Mouse (Mus musculus) CH12.LX (cell line): ENCODE measurements around the gene Fcmr. TPM values are rescaled to one million over a fixed set of nuclear protein-coding genes. Genes with fewer than 3 reads are reported as not detected.

Source experiments
- DNase-seq: peaks from one replicate; pipeline ENCODE4 v3.0.0-alpha.2; 2013; ENCODE audit errors: extremely low read depth
- H3K27ac ChIP-seq: 2 replicates; pipeline ENCODE4 v1.5.1; 2012; ENCODE audit warnings: low read depth, mild to moderate bottlenecking, control low read depth, moderate library complexity; ENCODE audit not compliant: insufficient read depth
- H3K27me3 ChIP-seq: replicated peaks from 2 replicates; pipeline ENCODE3; 2012; ENCODE audit warnings: inconsistent platforms
- H3K36me3 ChIP-seq, 2 experiments: replicated peaks in 1 of 2; 2 replicates each; pipeline versions ENCODE3 to v1.6.1; 2012; ENCODE audit warnings: inconsistent platforms in 1 of 2, low read length in 1 of 2, mild to moderate bottlenecking in 1 of 2, mixed read lengths in 1 of 2, moderate library complexity in 1 of 2; ENCODE audit not compliant: control insufficient read depth in 1 of 2, insufficient read depth in 1 of 2
- H3K4me1 ChIP-seq, 2 experiments: 2 replicates each; pipeline ENCODE4 v1.6.1; 2012; ENCODE audit warnings: inconsistent platforms in 1 of 2, moderate library complexity in 1 of 2; ENCODE audit not compliant: insufficient read depth in 2 of 2, control insufficient read depth in 1 of 2
- H3K4me2 ChIP-seq: 2 replicates; pipeline ENCODE4 v1.6.1; 2012; ENCODE audit warnings: low read depth, mild to moderate bottlenecking, control low read depth; ENCODE audit not compliant: poor library complexity, insufficient read depth, severe bottlenecking
- H3K4me3 ChIP-seq, 3 experiments: fragments of 150-350 bp in 1 of 3; sonication (generic) in 1 of 3; replicated peaks in 1 of 3; 2 replicates each; pipeline versions ENCODE3 to v1.5.1; 2011 to 2012; ENCODE audit warnings: low read depth in 2 of 3, low read length in 2 of 3, mild to moderate bottlenecking in 2 of 3, moderate library complexity in 2 of 3, control low read depth in 1 of 3, improper control_type of control experiment in 1 of 3, inconsistent platforms in 1 of 3, mixed read lengths in 1 of 3; ENCODE audit not compliant: poor library complexity in 1 of 3
- H3K79me2 ChIP-seq: replicated peaks from 2 replicates; pipeline ENCODE4 v1.6.1; 2012; ENCODE audit warnings: mild to moderate bottlenecking, moderate library complexity; ENCODE audit not compliant: control insufficient read depth, poor library complexity, insufficient read depth, severe bottlenecking; ENCODE audit errors: extremely low read depth
- H3K9ac ChIP-seq: 2 replicates; pipeline ENCODE4 v1.6.1; 2012; ENCODE audit warnings: low read depth, mild to moderate bottlenecking, control low read depth, moderate library complexity; ENCODE audit not compliant: insufficient read depth
- H3K9me3 ChIP-seq: replicated peaks from 2 replicates; pipeline ENCODE3; 2012; ENCODE audit warnings: low read length, inconsistent platforms, mixed read lengths
- BHLHE40 ChIP-seq: IDR thresholded peaks from 2 replicates; pipeline ENCODE4 v1.6.1; 2011; ENCODE audit warnings: mild to moderate bottlenecking, low read depth, low read length, improper control_type of control experiment
- CHD2 ChIP-seq: IDR thresholded peaks from 2 replicates; pipeline ENCODE4 v1.6.1; 2011; ENCODE audit warnings: low read length, improper control_type of control experiment
- CTCF ChIP-seq, 2 experiments: IDR thresholded peaks in 1 of 2; conservative IDR thresholded peaks in 1 of 2; 2 replicates each; pipeline ENCODE4 v1.5.1; 2011 to 2012; ENCODE audit warnings: low read depth in 2 of 2, low read length in 2 of 2, improper control_type of control experiment in 1 of 2, inconsistent platforms in 1 of 2, mild to moderate bottlenecking in 1 of 2, moderate library complexity in 1 of 2
- E2F4 ChIP-seq: IDR thresholded peaks from 2 replicates; pipeline ENCODE4 v1.6.1; 2011; ENCODE audit warnings: low read depth, low read length, improper control_type of control experiment; ENCODE audit not compliant: insufficient replicate concordance
- ELF1 ChIP-seq: IDR thresholded peaks from 2 replicates; pipeline ENCODE4 v1.6.1; 2014; ENCODE audit warnings: low read depth, mild to moderate bottlenecking, inconsistent platforms, low read length, improper control_type of control experiment
- GABPA ChIP-seq: IDR thresholded peaks from 2 replicates; pipeline ENCODE4 v1.6.1; 2012; ENCODE audit warnings: low read depth, low read length, improper control_type of control experiment, inconsistent platforms; ENCODE audit not compliant: insufficient replicate concordance
- IRF4 ChIP-seq: IDR thresholded peaks from 2 replicates; pipeline ENCODE4 v1.6.1; 2014; ENCODE audit warnings: low read depth, mild to moderate bottlenecking, inconsistent platforms, low read length, improper control_type of control experiment
- JUN ChIP-seq: IDR thresholded peaks from 2 replicates; pipeline ENCODE4 v1.6.1; 2011; ENCODE audit warnings: low read depth, mild to moderate bottlenecking, low read length, improper control_type of control experiment, moderate library complexity; ENCODE audit not compliant: insufficient read depth
- JUND ChIP-seq: conservative IDR thresholded peaks from 2 replicates; pipeline ENCODE4 v1.6.1; 2011; ENCODE audit warnings: low read depth, low read length, improper control_type of control experiment
- MAFK ChIP-seq: IDR thresholded peaks from 2 replicates; pipeline ENCODE4 v1.6.1; 2011; ENCODE audit warnings: low read length, improper control_type of control experiment; ENCODE audit not compliant: insufficient replicate concordance
- MAX ChIP-seq: IDR thresholded peaks from 2 replicates; pipeline ENCODE4 v1.6.1; 2011; ENCODE audit warnings: low read length, improper control_type of control experiment
- MYC ChIP-seq: IDR thresholded peaks from 2 replicates; pipeline ENCODE4 v1.6.1; 2011; ENCODE audit warnings: low read depth, mild to moderate bottlenecking, improper control_type of control experiment, low read length
- NELFE ChIP-seq: IDR thresholded peaks from 2 replicates; pipeline ENCODE4 v1.6.1; 2011; ENCODE audit warnings: low read depth, low read length, improper control_type of control experiment
- PAX5 ChIP-seq: IDR thresholded peaks from 2 replicates; pipeline ENCODE4 v1.6.1; 2012; ENCODE audit warnings: low read length, inconsistent platforms, mixed read lengths
- POLR2AphosphoS2 ChIP-seq: IDR thresholded peaks from 2 replicates; pipeline ENCODE4 v1.6.1; 2011; ENCODE audit warnings: low read depth, low read length, improper control_type of control experiment
- SIN3A ChIP-seq: IDR thresholded peaks from 2 replicates; pipeline ENCODE4 v1.6.1; 2012; ENCODE audit warnings: low read length, improper control_type of control experiment, inconsistent platforms
- TBP ChIP-seq: conservative IDR thresholded peaks from 2 replicates; pipeline ENCODE4 v1.6.1; 2011; ENCODE audit warnings: low read depth, low read length, improper control_type of control experiment
- UBTF ChIP-seq: IDR thresholded peaks from 2 replicates; pipeline ENCODE4 v1.6.1; 2012; ENCODE audit warnings: low read depth, mild to moderate bottlenecking, inconsistent platforms, low read length, improper control_type of control experiment, moderate library complexity
- ZKSCAN1 ChIP-seq: IDR thresholded peaks from 2 replicates; pipeline ENCODE4 v1.6.1; 2012; ENCODE audit warnings: low read depth, inconsistent platforms, low read length, improper control_type of control experiment, borderline replicate concordance
- ZNF384 ChIP-seq: IDR thresholded peaks from 2 replicates; pipeline ENCODE4 v1.6.1; 2012; ENCODE audit warnings: low read depth, low read length, improper control_type of control experiment, inconsistent platforms
- dilution Hi-C: fragments of 300-500 bp; cut with MboI; formaldehyde crosslinking; loops from 2 replicates; pipeline ENCODE4 v1.14.3; 2020; ENCODE audit warnings: low sequenced_read_pairs; ENCODE audit not compliant: extremely low pct_unique_long_range_greater_than_20kb, extremely low pct_ligation_motif_present
- in situ Hi-C: fragments of 300-500 bp; cut with MboI; formaldehyde crosslinking; loops from 3 replicates; pipeline ENCODE4 v1.14.3; 2019; ENCODE audit warnings: low sequenced_read_pairs, low pct_ligation_motif_present, low pct_unique_long_range_greater_than_20kb, mixed read lengths
- polyA plus RNA-seq: library from polyadenylated mRNA; unstranded; fragments of >175 nt; gene quantifications from 2 replicates; pipeline ENCODE4 v1.2.1, GENCODE M21; 2012; ENCODE audit warnings: low read depth; ENCODE audit not compliant: insufficient read length
- total RNA-seq, 2 experiments: library from RNA; depleted of rRNA; stranded (reverse); fragments of 300-350 nt in 1 of 2; fragments of >200 nt in 1 of 2; gene quantifications; 2 replicates each; pipeline ENCODE4 v1.2.3; 2012 to 2014

The Fcmr gene
- total and polyA plus RNA-seq, 3 experiments, result 0.21 to 0.96 (median 0.56) TPM

DNA sequence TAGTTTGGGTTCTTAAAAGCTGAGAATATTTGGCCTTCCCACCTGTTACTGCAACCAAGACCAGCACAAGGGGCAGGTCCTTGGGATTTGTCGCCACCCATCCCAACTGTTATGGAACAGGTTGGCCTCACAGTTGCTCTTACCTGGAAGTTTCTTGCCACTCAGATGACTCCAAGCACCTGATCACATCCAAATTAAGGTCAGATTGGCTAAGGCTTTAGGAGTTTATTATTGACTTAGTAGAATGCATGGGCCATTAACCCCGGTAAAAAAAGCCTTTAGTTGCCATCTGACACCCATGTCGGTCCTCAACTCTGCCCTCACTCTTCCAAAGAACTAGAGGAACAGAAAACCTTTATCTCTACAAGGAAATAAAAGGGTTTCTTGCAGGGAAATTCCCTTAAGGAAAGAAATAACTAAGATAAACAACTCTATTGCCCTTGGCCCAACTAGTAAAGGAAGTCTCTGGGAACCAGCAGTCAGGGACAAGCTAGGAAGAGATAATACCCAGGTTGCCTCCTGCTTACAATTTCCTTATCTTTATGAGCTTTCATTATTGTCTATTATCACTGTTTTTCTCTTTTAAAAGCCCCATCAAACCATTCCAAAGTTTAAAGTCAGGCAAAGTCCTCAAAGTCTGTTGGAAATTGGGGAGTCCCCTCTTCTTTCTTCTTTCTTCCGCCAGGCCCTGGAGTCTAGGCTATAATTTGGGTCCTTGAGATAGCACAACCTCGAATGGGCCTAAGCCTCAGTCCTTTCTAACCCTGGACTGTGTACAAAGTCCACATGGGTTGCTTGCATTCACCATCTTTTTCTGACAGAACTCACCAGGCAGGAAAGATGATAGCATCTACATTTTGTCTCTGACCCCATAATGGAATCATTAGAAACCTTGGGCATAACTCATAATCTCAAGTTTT lies 33.0 kb upstream of the Fcmr start:
- peaks cover 0 to 9% of the 10 kb centered on the region in 2 experiments; a peak in 2 of 4 replicates for H3K4me1 ChIP-seq
- DNase-seq, result no peak
- no peaks in the 10 kb centered on the region for H3K79me2 ChIP-seq
- in situ Hi-C loops (no loop called here), dilution Hi-C loops (no loop called here)
- H3K9ac ChIP-seq, result no peak overlapping the region
- no peak overlapping the region for H3K27ac ChIP-seq
- no peaks in the 10 kb centered on the region for H3K9me3 ChIP-seq
- H3K4me3 ChIP-seq, result no peak overlapping the region
- no peak overlapping the region for H3K4me2 ChIP-seq
- H3K36me3 ChIP-seq, result no peaks in the 10 kb centered on the region
- TF ChIP-seq E2F4, result no peak
- no peak for TF ChIP-seq UBTF
- TF ChIP-seq ELF1, result no peak
- no peak for TF ChIP-seq ZKSCAN1
- no peak for TF ChIP-seq TBP
- TF ChIP-seq POLR2AphosphoS2, result no peak
- no peak for TF ChIP-seq BHLHE40
- TF ChIP-seq SIN3A, result no peak
- no peak for TF ChIP-seq JUND
- no peak for TF ChIP-seq CTCF (conservative IDR thresholded peaks at IDR 0.05 in 1 of 2, IDR thresholded peaks at IDR 0.05 in 1 of 2; ENCODE audit: low read depth in 2 of 2, low read length in 2 of 2)
- no peak for TF ChIP-seq NELFE
- TF ChIP-seq MAFK, result no peak
- no peak for TF ChIP-seq MYC
- TF ChIP-seq MAX, result no peak
- no peak for TF ChIP-seq JUN
- no peak for TF ChIP-seq GABPA
- TF ChIP-seq PAX5, result no peak
- TF ChIP-seq IRF4, result no peak
- no peak for TF ChIP-seq CHD2
- TF ChIP-seq ZNF384, result no peak
- H3K27me3 ChIP-seq, result no peaks in the 10 kb centered on the region
